12 mouse cellular contexts compared by ENCODE assay signal in the genomic region with DNA sequence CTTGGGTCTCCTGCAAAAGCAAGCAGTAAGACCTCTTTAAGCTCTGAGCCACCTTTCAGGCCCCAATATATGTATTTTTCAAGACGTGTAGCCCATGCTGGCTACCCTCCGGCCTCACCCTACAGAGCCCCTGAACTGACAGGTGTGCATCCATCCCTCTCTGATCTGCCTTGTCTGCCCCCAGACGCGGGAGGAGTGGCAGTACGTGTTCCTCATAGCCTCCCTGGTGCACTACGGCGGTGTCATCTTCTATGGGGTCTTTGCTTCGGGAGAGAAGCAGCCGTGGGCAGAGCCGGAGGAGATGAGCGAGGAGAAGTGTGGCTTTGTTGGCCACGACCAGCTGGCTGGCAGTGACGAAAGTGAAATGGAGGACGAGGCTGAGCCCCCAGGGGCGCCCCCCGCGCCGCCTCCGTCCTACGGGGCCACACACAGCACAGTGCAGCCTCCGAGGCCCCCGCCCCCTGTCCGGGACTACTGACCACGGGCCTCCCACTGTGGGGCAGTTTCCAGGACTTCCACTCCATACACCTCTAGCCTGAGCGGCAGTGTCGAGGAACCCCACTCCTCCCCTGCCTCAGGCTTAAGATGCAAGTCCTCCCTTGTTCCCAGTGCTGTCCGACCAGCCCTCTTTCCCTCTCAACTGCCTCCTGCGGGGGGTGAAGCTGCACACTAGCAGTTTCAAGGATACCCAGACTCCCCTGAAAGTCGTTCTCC. TPM values are rescaled to one million over a fixed set of nuclear protein-coding genes. Genes with fewer than 3 reads are reported as not detected.
DNase-seq lines count a peak whose midpoint lies in the region; ATAC-seq lines count a peak whose summit lies in the region.
"Had no signal": no experiment of that assay in that cellular context is flagged by ENCODE, and none has a peak within 500 bp of the region (broad histone marks: within the 10 kb centered on the region; RNA-seq: fewer than 3 reads in every experiment).

No protein-coding gene starts in this region.

- H3K27me3 ChIP-seq in lung, embryonic 16.5 days (ENCODE audit: control insufficient read depth, insufficient read depth, low read depth, low read length): peaks cover 68% of the 10 kb centered on the region
- peaks cover 98% of the 10 kb centered on the region for H3K27me3 ChIP-seq in limb, embryonic 10.5 days (ENCODE audit: low read depth, poor library complexity, severe bottlenecking)

- ATAC-seq in lung, embryonic 16.5 days (ENCODE audit: low read depth): peak; percentile 15; the same call in 1 of the 2 replicates

- H3K36me3 ChIP-seq in lung, embryonic 16.5 days (ENCODE audit: control insufficient read depth, insufficient read depth, low read length): no peaks in the 10 kb centered on the region
- peaks cover 3% of the 10 kb centered on the region; the same call in 1 of the 2 replicates for H3K36me3 ChIP-seq in limb, embryonic 10.5 days

- 0 out of 2 replicates have a peak, but pooled peaks cover 3% of the 10 kb centered on the region for H3K4me1 ChIP-seq in lung, embryonic 16.5 days (replicated peaks; ENCODE audit: control insufficient read depth, insufficient read depth, low read length)
- H3K4me1 ChIP-seq in limb, embryonic 10.5 days: peaks cover 17% of the 10 kb centered on the region

- peaks cover 10% of the 10 kb centered on the region for H3K9me3 ChIP-seq in lung, embryonic 16.5 days (ENCODE audit: control insufficient read depth, low read length)
- H3K9me3 ChIP-seq in limb, embryonic 10.5 days (replicated peaks): peaks cover 12% of the 10 kb centered on the region

- no peak overlapping the region for H3K27ac ChIP-seq in lung, embryonic 16.5 days (ENCODE audit: low read length)
- H3K27ac ChIP-seq in limb, embryonic 10.5 days: no peak overlapping the region
- H3K27ac ChIP-seq: macrophage had no signal

- no peak overlapping the region for H3K9ac ChIP-seq in lung, embryonic 16.5 days (ENCODE audit: low read length)

- 4% methylated on average over 29 of the region's 29 CpGs for WGBS in lung, embryonic 16.5 days
- WGBS in limb, embryonic 10.5 days: 6% methylated on average over 28 of the region's 29 CpGs

- no peak overlapping the region for H3K4me2 ChIP-seq in lung, embryonic 16.5 days (ENCODE audit: low read depth, low read length)

- peak overlapping the region; percentile 9; the same call in 1 of the 2 replicates for H3K4me3 ChIP-seq in lung, embryonic 16.5 days (ENCODE audit: low read length)
- peak overlapping the region; percentile 29 for H3K4me3 ChIP-seq in limb, embryonic 10.5 days
- H3K4me3 ChIP-seq: erythroblast, embryonic 14.5 days had no signal

- peak; percentile 36 for DNase-seq in embryo, embryonic 10.5 days (ENCODE audit: low spot score)
- no peak for DNase-seq in embryo, embryonic 11 days
- DNase-seq in lung, postnatal 14 days: no peak
- DNase-seq in limb, embryonic 10.5 days (ENCODE audit: low spot score): peak; percentile 47
- peak; percentile 57 for DNase-seq in retina, embryonic 14.5 days (ENCODE audit: low spot score)
- DNase-seq in cerebellum, adult 8-10 months: no peak
- DNase-seq in thymus, postnatal 36 days: no peak
- DNase-seq: adrenal gland, postnatal 25 days; kidney, adult 18-20 months had no signal

RNA-seq across cellular contexts. Expression of gene Gfy, which starts 4.6 kb away (rescaled TPM):
- polyA plus RNA-seq in lung, embryonic 16.5 days (2015; fragmentation: Nextera tagmentation; extraction: Ambion mirVana): not detected in 2 replicates
- polyA plus RNA-seq in limb, embryonic 10.5 days (2016; fragmentation: Nextera tagmentation; extraction: Ambion mirVana): not detected in 2 replicates
- polyA plus RNA-seq: erythroblast, embryonic 14.5 days; macrophage had no signal

RNA-seq across cellular contexts. Expression of gene Pth2, which starts 6.1 kb away (rescaled TPM):
- polyA plus RNA-seq in lung, embryonic 16.5 days (2015; fragmentation: Nextera tagmentation; extraction: Ambion mirVana): not detected in 2 replicates
- not detected in 2 replicates for polyA plus RNA-seq in limb, embryonic 10.5 days (2016; fragmentation: Nextera tagmentation; extraction: Ambion mirVana)
- polyA plus RNA-seq: erythroblast, embryonic 14.5 days; macrophage had no signal

RNA-seq across cellular contexts. Expression of gene Slc17a7, which starts 11.0 kb away (rescaled TPM):
- polyA plus RNA-seq in lung, embryonic 16.5 days (2015; fragmentation: Nextera tagmentation; extraction: Ambion mirVana): 0.34 and 0.99 TPM in 2 replicates
- 0.06 TPM in 1 of 2 replicates, not detected in the other for polyA plus RNA-seq in limb, embryonic 10.5 days (2016; fragmentation: Nextera tagmentation; extraction: Ambion mirVana)
- polyA plus RNA-seq: macrophage had no signal

RNA-seq across cellular contexts. Expression of gene Aldh16a1, which starts 20.3 kb away (rescaled TPM):
- 55.4 and 57.4 TPM in 2 replicates for polyA plus RNA-seq in lung, embryonic 16.5 days (2015; fragmentation: Nextera tagmentation; extraction: Ambion mirVana)
- polyA plus RNA-seq in limb, embryonic 10.5 days (2016; fragmentation: Nextera tagmentation; extraction: Ambion mirVana): 54.2 and 63.7 TPM in 2 replicates

RNA-seq across cellular contexts. Expression of gene Pih1d1, which starts 20.6 kb away (rescaled TPM):
- polyA plus RNA-seq in lung, embryonic 16.5 days (2015; fragmentation: Nextera tagmentation; extraction: Ambion mirVana): 99.2 and 100 TPM in 2 replicates
- 105 and 109 TPM in 2 replicates for polyA plus RNA-seq in limb, embryonic 10.5 days (2016; fragmentation: Nextera tagmentation; extraction: Ambion mirVana)

Comparison
In these comparisons a context has a peak if more than half of its experiments do, and no peak if none do; other contexts are left out.
1. DNase-seq: peak in embryo, embryonic 10.5 days (single experiment), limb, embryonic 10.5 days (single experiment) and retina, embryonic 14.5 days (single experiment); none in embryo, embryonic 11 days (single experiment), lung, postnatal 14 days (single experiment), cerebellum, adult 8-10 months (single experiment) and thymus, postnatal 36 days (0 of 2).